Mouse (Mus musculus) E14TG2a.4 (cell line): ENCODE data around the gene Sh3gl3.

Experiments
- H3K27me3 ChIP-seq: 2 replicates; pipeline ENCODE4 v1.6.1; 2014; ENCODE audit warnings: low read length, control low read depth; ENCODE audit not compliant: insufficient read depth
- H3K36me3 ChIP-seq: 2 replicates; pipeline ENCODE4 v1.6.1; 2014; ENCODE audit warnings: low read length, control low read depth; ENCODE audit not compliant: insufficient read depth
- H3K4me1 ChIP-seq: replicated peaks from 2 replicates; pipeline ENCODE4 v1.6.1; 2014; ENCODE audit warnings: low read depth, low read length, control low read depth
- H3K4me3 ChIP-seq: replicated peaks from 2 replicates; pipeline ENCODE4 v1.5.1; 2014; ENCODE audit warnings: mild to moderate bottlenecking, low read length
- H3K9me3 ChIP-seq: 2 replicates; pipeline ENCODE4 v1.6.1; 2014; ENCODE audit warnings: low read length, control low read depth
- CTCF ChIP-seq: conservative IDR thresholded peaks from 2 replicates; pipeline ENCODE4 v1.5.1; 2014; ENCODE audit warnings: low read length
- NANOG ChIP-seq: IDR thresholded peaks from 2 replicates; pipeline ENCODE4 v1.6.1; 2014; ENCODE audit warnings: borderline replicate concordance, low read length, mixed read lengths
- POU5F1 ChIP-seq: IDR thresholded peaks from 2 replicates; pipeline ENCODE4 v1.6.1; 2014; ENCODE audit warnings: low read length, borderline replicate concordance

The Sh3gl3 gene

GRCm38 (mm10) chr7:82240424-82241240 lies 67.0 kb downstream of the Sh3gl3 start:
- H3K4me3 ChIP-seq = no peak overlapping the region
- H3K9me3 ChIP-seq = peaks cover 15% of the 10 kb centered on the region; the same call in 1 of the 2 replicates
- H3K27me3 ChIP-seq = no peaks in the 10 kb centered on the region
- H3K4me1 ChIP-seq = peaks cover 71% of the 10 kb centered on the region
- no peaks in the 10 kb centered on the region for H3K36me3 ChIP-seq
- TF ChIP-seq CTCF (no peak), NANOG (no peak), POU5F1 (no peak)

DNA sequence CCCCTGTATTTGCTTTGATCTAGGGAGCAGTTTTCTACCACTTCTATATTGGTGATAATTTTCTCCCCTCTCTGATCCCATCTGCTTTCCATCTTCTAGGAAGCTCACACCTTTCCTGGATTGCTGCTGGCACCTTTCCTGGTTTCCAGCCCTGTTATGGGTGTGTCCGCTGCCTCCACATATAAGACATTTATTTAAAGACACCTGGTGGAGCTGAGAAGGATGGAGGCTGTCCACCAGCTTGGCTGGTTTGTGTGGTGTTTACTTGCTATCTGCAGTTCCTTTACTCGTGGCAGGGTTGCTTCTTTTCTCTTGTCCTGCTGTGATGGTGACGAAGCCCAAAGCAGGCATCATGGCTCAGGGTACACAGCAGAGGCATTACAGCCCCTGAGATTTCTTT lies 71.1 kb downstream of the Sh3gl3 start:
- no peaks in the 10 kb centered on the region for H3K27me3 ChIP-seq
- no peaks in the 10 kb centered on the region for H3K36me3 ChIP-seq
- TF ChIP-seq CTCF = no peak
- TF ChIP-seq POU5F1 = no peak
- TF ChIP-seq NANOG = no peak
- H3K4me1 ChIP-seq = peaks cover 74% of the 10 kb centered on the region
- H3K4me3 ChIP-seq = no peak overlapping the region
- H3K9me3 ChIP-seq = no peaks in the 10 kb centered on the region

GRCm38 (mm10) chr7:82248953-82249695 lies 75.5 kb downstream of the Sh3gl3 start:
- Histone ChIP-seq H3K4me1 (peaks cover 44% of the 10 kb centered on the region), H3K27me3 (no peaks in the 10 kb centered on the region), H3K4me3 (no peak overlapping the region), H3K36me3 (no peaks in the 10 kb centered on the region), H3K9me3 (no peaks in the 10 kb centered on the region)
- no peak for TF ChIP-seq POU5F1
- no peak for TF ChIP-seq NANOG
- no peak for TF ChIP-seq CTCF

DNA sequence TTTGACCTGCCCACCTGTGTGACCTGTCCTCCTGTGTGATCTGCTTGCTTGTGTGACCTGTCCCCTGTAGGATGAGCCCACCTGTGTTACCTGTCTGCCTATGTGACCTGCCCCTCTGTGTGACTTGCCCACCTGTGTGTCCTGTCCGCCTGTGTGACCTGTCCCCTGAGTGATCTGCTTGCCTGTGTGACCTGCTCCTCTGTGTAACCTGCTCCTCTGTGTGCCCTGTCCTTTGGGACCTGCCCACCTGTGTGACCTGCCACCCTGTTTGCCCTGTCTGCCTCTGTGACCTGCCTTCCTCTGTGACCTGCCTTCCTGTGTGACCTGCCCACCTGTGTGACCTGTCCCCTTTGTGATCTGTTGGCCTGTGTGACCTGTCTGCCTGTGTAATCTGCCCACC lies 79.7 kb downstream of the Sh3gl3 start:
- Histone ChIP-seq H3K4me3 (no peak overlapping the region), H3K27me3 (no peaks in the 10 kb centered on the region), H3K36me3 (no peaks in the 10 kb centered on the region), H3K4me1 (peaks cover 48% of the 10 kb centered on the region), H3K9me3 (no peaks in the 10 kb centered on the region)
- TF ChIP-seq NANOG (no peak), POU5F1 (no peak), CTCF (no peak)

- no peaks in the 10 kb centered on the region for H3K9me3 ChIP-seq
- no peak overlapping the region for H3K4me3 ChIP-seq
- TF ChIP-seq POU5F1 (no peak), NANOG (no peak), CTCF (no peak)
- H3K27me3 ChIP-seq = no peaks in the 10 kb centered on the region
- no peaks in the 10 kb centered on the region for H3K36me3 ChIP-seq
- peaks cover 57% of the 10 kb centered on the region for H3K4me1 ChIP-seq
These were observed 83.3 kb downstream of the Sh3gl3 start for GRCm38 (mm10) chr7:82256936-82257335.

DNA sequence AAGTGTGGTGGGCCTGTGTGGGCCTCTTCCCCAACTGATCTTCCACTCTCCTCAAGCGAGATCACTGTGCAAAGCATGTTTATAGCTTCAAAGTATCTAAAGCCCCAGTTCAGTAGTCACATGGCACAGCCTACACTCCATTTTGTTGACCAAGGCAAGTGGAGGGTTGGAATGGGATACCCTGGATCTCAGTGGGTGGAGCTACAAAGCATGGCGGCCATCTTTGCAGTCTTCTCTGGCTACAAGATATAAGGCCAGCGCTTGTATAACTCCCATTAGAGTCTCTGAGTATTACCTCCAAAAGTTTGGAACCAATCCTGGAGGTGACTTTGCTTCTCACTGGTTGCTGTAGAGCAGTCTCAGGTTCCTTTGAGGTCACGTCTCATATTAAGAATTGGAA lies 83.9 kb downstream of the Sh3gl3 start:
- no peaks in the 10 kb centered on the region for H3K36me3 ChIP-seq
- TF ChIP-seq NANOG (no peak), CTCF (no peak), POU5F1 (no peak)

GRCm38 (mm10) chr7:82260210-82260609 lies 86.6 kb downstream of the Sh3gl3 start:
- H3K27me3 ChIP-seq = no peaks in the 10 kb centered on the region
- no peak overlapping the region for H3K4me3 ChIP-seq
- H3K9me3 ChIP-seq = no peaks in the 10 kb centered on the region
- no peaks in the 10 kb centered on the region for H3K36me3 ChIP-seq
- H3K4me1 ChIP-seq = peaks cover 68% of the 10 kb centered on the region
- TF ChIP-seq CTCF (peak; percentile 71), NANOG (no peak)

More for the DNA sequence above, 83.9 kb downstream of the Sh3gl3 start:
- H3K4me1 ChIP-seq = peaks cover 57% of the 10 kb centered on the region
- no peaks in the 10 kb centered on the region for H3K27me3 ChIP-seq
- no peak overlapping the region for H3K4me3 ChIP-seq
- H3K9me3 ChIP-seq = no peaks in the 10 kb centered on the region

GRCm38 (mm10) chr7:82263141-82263540 lies 89.5 kb downstream of the Sh3gl3 start:
- Histone ChIP-seq H3K4me1 (peaks cover 45% of the 10 kb centered on the region), H3K36me3 (no peaks in the 10 kb centered on the region), H3K9me3 (no peaks in the 10 kb centered on the region), H3K27me3 (no peaks in the 10 kb centered on the region), H3K4me3 (no peak overlapping the region)
- TF ChIP-seq NANOG (no peak), POU5F1 (no peak), CTCF (peak; percentile 67)

DNA sequence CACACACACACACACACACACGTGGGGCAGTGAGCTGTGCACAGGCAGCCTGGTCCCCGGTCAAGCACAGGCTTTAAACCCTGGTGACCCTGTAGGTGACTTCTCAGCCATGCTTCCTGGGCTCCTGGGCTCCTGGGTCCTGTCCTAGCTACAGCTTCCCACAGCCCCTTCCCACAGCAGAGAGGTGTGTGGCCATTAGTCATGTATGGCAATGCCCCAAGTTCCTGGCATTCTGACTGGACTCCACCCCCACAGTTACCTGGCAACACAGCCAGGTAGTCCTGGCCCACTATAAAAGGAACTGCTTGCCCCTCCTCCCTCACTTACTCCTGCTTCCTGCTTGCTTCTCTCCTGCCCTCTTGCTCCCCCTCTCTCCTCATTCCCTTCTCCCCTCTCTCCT lies 90.5 kb downstream of the Sh3gl3 start:
- no peaks in the 10 kb centered on the region for H3K27me3 ChIP-seq
- peak overlapping the region; percentile 72 for H3K4me3 ChIP-seq
- peaks cover 35% of the 10 kb centered on the region for H3K4me1 ChIP-seq
- TF ChIP-seq NANOG = no peak
- TF ChIP-seq CTCF = no peak
- TF ChIP-seq POU5F1 = no peak
- no peaks in the 10 kb centered on the region for H3K36me3 ChIP-seq
- H3K9me3 ChIP-seq = no peaks in the 10 kb centered on the region
